Mouse (Mus musculus): ENCODE data around the gene Slc4a4.

Gene Slc4a4

GRCm38 (mm10) chr5:89147282-89147790 lies 260.7 kb downstream of the Slc4a4 start:
- in situ Hi-C loops (cut with MboI, MseI): no loop called here

GRCm38 (mm10) chr5:89149436-89150040 lies 262.9 kb downstream of the Slc4a4 start:
- in situ Hi-C loops (cut with MboI, MseI): no loop called here

GRCm38 (mm10) chr5:89151076-89151475 lies 264.5 kb downstream of the Slc4a4 start:
- in situ Hi-C loops (cut with MboI, MseI): no loop called here

GRCm38 (mm10) chr5:89171025-89171718 lies 284.6 kb downstream of the Slc4a4 start:
- in situ Hi-C loops (cut with MboI, MseI): no loop called here

GRCm38 (mm10) chr5:89190063-89190462 lies 303.4 kb downstream of the Slc4a4 start:
- in situ Hi-C loops (cut with MboI, MseI): no loop called here

- in situ Hi-C loops (cut with MboI, MseI): no loop called here
Measured at GRCm38 (mm10) chr5:89194654-89195053, 308.0 kb downstream of the Slc4a4 start.

GRCm38 (mm10) chr5:89198501-89198900 lies 311.9 kb downstream of the Slc4a4 start:
- in situ Hi-C loops (cut with MboI, MseI): no loop called here

GRCm38 (mm10) chr5:89209973-89210703 lies 323.5 kb downstream of the Slc4a4 start:
- in situ Hi-C loops (cut with MboI, MseI): loop anchor here (5.0 kb wide), 1 partner anchor 1043 kb away; no protein-coding TSS in a partner anchor

- in situ Hi-C loops (cut with MboI, MseI): no loop called here
Measured at GRCm38 (mm10) chr5:89211057-89211456, 324.4 kb downstream of the Slc4a4 start.

GRCm38 (mm10) chr5:89218222-89218621 lies 331.6 kb downstream of the Slc4a4 start:
- in situ Hi-C loops (cut with MboI, MseI): no loop called here

- in situ Hi-C loops (cut with MboI, MseI): no loop called here
Measured at GRCm38 (mm10) chr5:89218709-89219108, 332.1 kb downstream of the Slc4a4 start.

GRCm38 (mm10) chr5:89221658-89222057 lies 335.0 kb downstream of the Slc4a4 start:
- in situ Hi-C loops (cut with MboI, MseI): no loop called here

GRCm38 (mm10) chr5:89223061-89223740 lies 336.6 kb downstream of the Slc4a4 start:
- in situ Hi-C loops (cut with MboI, MseI): no loop called here

- in situ Hi-C loops (cut with MboI, MseI): no loop called here
Measured at GRCm38 (mm10) chr5:89223744-89224368, 337.2 kb downstream of the Slc4a4 start.

- in situ Hi-C loops (cut with MboI, MseI): no loop called here
Measured at GRCm38 (mm10) chr5:89227948-89228347, 341.3 kb downstream of the Slc4a4 start.

GRCm38 (mm10) chr5:89229606-89230005 lies 343.0 kb downstream of the Slc4a4 start:
- in situ Hi-C loops (cut with MboI, MseI): no loop called here

GRCm38 (mm10) chr5:89232313-89232712 lies 345.7 kb downstream of the Slc4a4 start:
- in situ Hi-C loops (cut with MboI, MseI): no loop called here

GRCm38 (mm10) chr5:89251806-89252205 lies 365.2 kb downstream of the Slc4a4 start:
- in situ Hi-C loops (cut with MboI, MseI): no loop called here

GRCm38 (mm10) chr5:89259804-89260492 lies 373.3 kb downstream of the Slc4a4 start:
- in situ Hi-C loops (cut with MboI, MseI): no loop called here

- in situ Hi-C loops (cut with MboI, MseI): no loop called here
Measured at GRCm38 (mm10) chr5:89277049-89277448, 390.4 kb downstream of the Slc4a4 start.

- in situ Hi-C loops (cut with MboI, MseI): no loop called here
Measured at GRCm38 (mm10) chr5:89277616-89278015, 391.0 kb downstream of the Slc4a4 start.
